Mouse (Mus musculus): ENCODE results near the gene Wnt4. TPM values are rescaled to one million over a fixed set of nuclear protein-coding genes. Genes with fewer than 3 reads are reported as not detected.

Wnt4 gene
- total and polyA plus RNA-seq, 3 experiments: 0.23 to 0.47 (median 0.25) TPM

DNA sequence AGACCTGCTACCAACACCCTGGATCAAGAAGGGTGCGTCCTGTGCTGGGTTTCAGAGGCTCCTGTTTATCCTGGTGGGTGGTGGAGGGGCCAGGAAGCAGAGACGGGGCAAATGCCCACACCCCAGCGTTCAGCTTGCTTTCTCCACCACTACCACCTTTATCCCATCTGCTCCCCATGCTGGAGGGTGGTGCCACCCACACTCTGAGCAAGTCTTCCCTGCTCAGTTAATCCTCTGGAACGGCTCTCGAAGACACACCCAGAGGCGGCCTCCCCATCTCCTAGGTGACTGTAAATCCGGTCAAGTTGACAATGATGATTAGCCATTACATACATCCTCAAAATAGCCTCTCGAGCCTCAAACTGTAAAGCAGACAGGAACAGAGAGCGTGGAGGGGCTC, 41.9 kb upstream of the Wnt4 start:
- H3K4me3 ChIP-seq: no peak overlapping the region
- intact Hi-C loops (cut with DNase I): no loop called here
- H3K27ac ChIP-seq: no peak overlapping the region
- H3K27me3 ChIP-seq (ENCODE audit: control insufficient read depth, insufficient read depth, low read length): no peaks in the 10 kb centered on the region
- H3K9ac ChIP-seq (ENCODE audit: low read depth, low read length): no peak overlapping the region
- no peaks in the 10 kb centered on the region for H3K79me2 ChIP-seq (replicated peaks; ENCODE audit: control insufficient read depth, insufficient read depth, low read length)
- TF ChIP-seq EP300 (IDR thresholded peaks at IDR 0.05; ENCODE audit: insufficient read depth, low read depth, low read length) (no peak), POLR2A (IDR thresholded peaks at IDR 0.05; ENCODE audit: insufficient read depth, low read depth, low read length) (no peak), CTCF (IDR thresholded peaks at IDR 0.05) (no peak)
- no peaks in the 10 kb centered on the region for H3K4me1 ChIP-seq (ENCODE audit: control insufficient read depth, insufficient read depth, low read length)
- WGBS: 61% methylated on average over 9 of the region's 9 CpGs
- DNase-seq: no peak
- no peaks in the 10 kb centered on the region for H3K36me3 ChIP-seq (ENCODE audit: control insufficient read depth, insufficient read depth, low read length)

DNA sequence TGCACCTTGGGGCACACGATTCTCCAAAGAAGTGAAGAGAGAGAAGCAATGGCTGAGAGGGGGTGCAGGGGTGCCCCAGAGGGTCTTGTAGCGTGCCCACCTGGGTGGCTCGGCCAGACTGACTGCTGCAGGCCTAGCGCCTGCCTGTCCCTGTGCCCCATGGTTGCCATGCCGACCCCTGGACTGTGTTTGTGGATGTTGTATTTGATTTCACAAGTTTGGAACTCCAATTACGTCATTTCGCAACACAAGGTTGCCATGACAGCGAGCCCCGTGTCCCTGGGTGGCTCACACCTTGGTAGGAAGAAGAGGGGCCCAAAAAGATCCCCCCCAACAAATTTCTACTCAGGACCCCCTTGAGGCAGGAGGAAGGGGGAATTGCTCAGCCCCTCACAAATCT, 32.4 kb upstream of the Wnt4 start:
- no peak for DNase-seq
- TF ChIP-seq POLR2A (IDR thresholded peaks at IDR 0.05; ENCODE audit: insufficient read depth, low read depth, low read length) (no peak), EP300 (IDR thresholded peaks at IDR 0.05; ENCODE audit: insufficient read depth, low read depth, low read length) (no peak), CTCF (IDR thresholded peaks at IDR 0.05) (no peak)
- H3K79me2 ChIP-seq (replicated peaks; ENCODE audit: control insufficient read depth, insufficient read depth, low read length): no peaks in the 10 kb centered on the region
- H3K36me3 ChIP-seq (ENCODE audit: control insufficient read depth, insufficient read depth, low read length): no peaks in the 10 kb centered on the region
- no peak overlapping the region for H3K4me3 ChIP-seq
- no peaks in the 10 kb centered on the region for H3K27me3 ChIP-seq (ENCODE audit: control insufficient read depth, insufficient read depth, low read length)
- intact Hi-C loops (cut with DNase I): no loop called here
- H3K4me1 ChIP-seq (ENCODE audit: control insufficient read depth, insufficient read depth, low read length): no peaks in the 10 kb centered on the region
- H3K27ac ChIP-seq: no peak overlapping the region
- WGBS: 77% methylated on average over 9 of the region's 9 CpGs
- no peak overlapping the region for H3K9ac ChIP-seq (ENCODE audit: low read depth, low read length)

DNA sequence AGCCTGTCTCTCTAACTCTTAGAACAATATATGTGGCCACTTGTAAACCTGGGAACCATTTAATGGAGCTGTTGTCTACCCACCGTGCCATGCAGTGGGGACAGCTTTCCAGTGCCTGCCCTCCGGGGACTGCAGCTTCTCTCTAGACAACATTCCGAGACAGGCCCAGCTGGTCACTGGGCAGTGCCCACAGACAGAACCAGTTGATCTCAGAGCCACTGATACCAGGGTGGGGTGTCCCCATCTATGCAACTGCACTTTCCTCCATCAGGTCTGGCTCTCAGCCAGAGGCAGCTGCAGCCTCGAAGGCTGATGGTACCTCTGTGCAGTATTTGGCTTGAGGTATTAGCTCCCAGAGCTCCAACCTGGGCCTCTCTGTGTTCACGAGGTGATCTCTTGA, 27.0 kb upstream of the Wnt4 start:
- Histone ChIP-seq H3K27ac (no peak overlapping the region), H3K9ac (ENCODE audit: low read depth, low read length) (no peak overlapping the region), H3K4me1 (ENCODE audit: control insufficient read depth, insufficient read depth, low read length) (no peaks in the 10 kb centered on the region), H3K4me3 (no peak overlapping the region), H3K79me2 (replicated peaks; ENCODE audit: control insufficient read depth, insufficient read depth, low read length) (no peaks in the 10 kb centered on the region), H3K27me3 (ENCODE audit: control insufficient read depth, insufficient read depth, low read length) (no peaks in the 10 kb centered on the region), H3K36me3 (ENCODE audit: control insufficient read depth, insufficient read depth, low read length) (no peaks in the 10 kb centered on the region)
- TF ChIP-seq POLR2A (IDR thresholded peaks at IDR 0.05; ENCODE audit: insufficient read depth, low read depth, low read length): no peak
- no peak for TF ChIP-seq EP300 (IDR thresholded peaks at IDR 0.05; ENCODE audit: insufficient read depth, low read depth, low read length)
- no peak for TF ChIP-seq CTCF (IDR thresholded peaks at IDR 0.05)
- intact Hi-C loops (cut with DNase I): no loop called here
- WGBS: 51% methylated on average over 5 of the region's 5 CpGs
- no peak for DNase-seq

DNA sequence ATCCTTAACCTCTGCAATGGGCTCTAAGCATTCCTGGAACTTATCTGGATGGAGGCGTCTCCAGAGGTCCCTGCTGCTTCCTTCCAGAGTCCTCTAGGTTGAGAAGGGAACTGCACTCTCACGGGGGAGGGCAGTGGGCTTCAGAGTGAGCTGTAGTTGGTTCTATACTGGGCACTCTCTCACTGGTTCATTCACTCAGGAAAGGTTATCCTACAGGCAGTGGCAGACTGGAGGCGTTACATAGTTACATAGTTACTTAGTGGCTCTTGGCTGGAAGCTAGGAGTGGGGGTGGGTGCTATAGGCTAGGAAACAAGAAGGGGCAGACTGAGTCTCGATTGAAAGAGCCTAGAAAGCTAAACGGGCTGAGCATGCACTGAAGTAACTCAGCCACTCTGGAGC, 26.4 kb upstream of the Wnt4 start:
- Histone ChIP-seq H3K4me1 (ENCODE audit: control insufficient read depth, insufficient read depth, low read length) (no peaks in the 10 kb centered on the region), H3K79me2 (replicated peaks; ENCODE audit: control insufficient read depth, insufficient read depth, low read length) (no peaks in the 10 kb centered on the region), H3K27ac (no peak overlapping the region), H3K9ac (ENCODE audit: low read depth, low read length) (no peak overlapping the region), H3K4me3 (no peak overlapping the region), H3K36me3 (ENCODE audit: control insufficient read depth, insufficient read depth, low read length) (no peaks in the 10 kb centered on the region), H3K27me3 (ENCODE audit: control insufficient read depth, insufficient read depth, low read length) (no peaks in the 10 kb centered on the region)
- DNase-seq: no peak
- intact Hi-C loops (cut with DNase I): no loop called here
- 27% methylated on average over 5 of the region's 5 CpGs for WGBS
- TF ChIP-seq POLR2A (IDR thresholded peaks at IDR 0.05; ENCODE audit: insufficient read depth, low read depth, low read length) (no peak), EP300 (IDR thresholded peaks at IDR 0.05; ENCODE audit: insufficient read depth, low read depth, low read length) (no peak), CTCF (IDR thresholded peaks at IDR 0.05) (no peak)

DNA sequence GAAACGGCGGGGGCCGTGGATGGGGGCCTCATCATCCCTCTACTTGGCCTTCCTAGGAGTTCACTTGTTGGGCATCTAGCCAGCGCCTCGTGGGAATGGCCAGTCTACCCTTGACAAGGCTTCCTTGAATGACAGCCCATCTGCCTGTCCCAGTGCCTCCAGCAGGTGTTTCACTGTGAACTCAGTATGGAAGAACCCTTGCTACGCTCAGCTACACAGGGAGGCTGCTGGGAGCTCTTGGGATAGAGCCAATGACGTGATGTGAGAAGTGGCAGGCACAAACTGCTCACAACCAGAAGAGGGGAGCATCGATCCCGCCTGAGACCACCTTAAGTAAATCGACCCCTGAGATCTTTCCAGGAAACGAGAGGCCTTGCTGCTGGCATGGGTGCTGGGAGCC, 23.7 kb upstream of the Wnt4 start:
- no peaks in the 10 kb centered on the region for H3K79me2 ChIP-seq (replicated peaks; ENCODE audit: control insufficient read depth, insufficient read depth, low read length)

DNA sequence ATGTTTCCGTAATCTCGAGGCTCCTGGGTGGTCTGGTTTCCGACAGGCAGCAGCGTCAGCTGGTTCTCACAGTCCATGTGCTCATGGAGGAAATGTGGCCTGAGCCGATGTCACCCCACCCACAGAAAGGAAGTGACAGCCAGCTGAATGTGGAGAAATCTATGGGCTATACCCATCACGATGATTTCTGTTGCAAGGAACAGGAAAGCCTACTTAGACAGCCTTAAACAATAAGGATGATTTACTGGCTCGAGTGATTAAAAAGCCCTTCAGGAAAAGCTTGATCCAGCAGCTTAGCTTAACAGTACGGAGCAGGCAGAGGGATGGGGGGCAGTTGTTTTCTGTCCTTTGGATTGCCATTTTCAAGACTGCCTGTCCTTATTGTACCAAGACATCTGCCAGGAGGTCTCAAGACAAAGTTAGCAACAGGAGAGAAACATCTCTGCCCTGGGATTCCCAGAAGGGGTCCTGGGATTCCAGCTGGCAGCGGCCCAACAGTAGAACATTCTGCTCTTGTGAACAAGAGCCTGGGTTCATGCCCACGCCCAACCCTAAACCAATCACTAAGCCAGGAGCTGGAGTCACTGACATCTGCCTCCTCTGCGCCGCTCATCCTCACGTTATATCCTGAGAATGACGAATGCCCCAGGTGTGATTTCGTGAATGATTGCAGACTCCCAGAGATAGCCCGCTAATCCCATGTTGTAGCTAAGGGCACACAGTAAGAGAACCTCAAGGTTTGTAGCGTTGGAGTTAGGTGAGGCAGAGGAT, 22.9 kb upstream of the Wnt4 start:
- WGBS: 60% methylated on average over 17 of the region's 17 CpGs
- Histone ChIP-seq H3K27ac (no peak overlapping the region), H3K9ac (ENCODE audit: low read depth, low read length) (no peak overlapping the region), H3K4me1 (ENCODE audit: control insufficient read depth, insufficient read depth, low read length) (no peaks in the 10 kb centered on the region), H3K4me3 (no peak overlapping the region), H3K36me3 (ENCODE audit: control insufficient read depth, insufficient read depth, low read length) (no peaks in the 10 kb centered on the region), H3K27me3 (ENCODE audit: control insufficient read depth, insufficient read depth, low read length) (no peaks in the 10 kb centered on the region), H3K79me2 (replicated peaks; ENCODE audit: control insufficient read depth, insufficient read depth, low read length) (no peaks in the 10 kb centered on the region)
- TF ChIP-seq CTCF (IDR thresholded peaks at IDR 0.05) (no peak), EP300 (IDR thresholded peaks at IDR 0.05; ENCODE audit: insufficient read depth, low read depth, low read length) (no peak), POLR2A (IDR thresholded peaks at IDR 0.05; ENCODE audit: insufficient read depth, low read depth, low read length) (no peak)
- no peak for DNase-seq
- intact Hi-C loops (cut with DNase I): no loop called here

More for the DNA sequence above, 23.7 kb upstream of the Wnt4 start:
- intact Hi-C loops (cut with DNase I): no loop called here
- 51% methylated on average over 11 of the region's 11 CpGs for WGBS
- H3K27me3 ChIP-seq (ENCODE audit: control insufficient read depth, insufficient read depth, low read length): no peaks in the 10 kb centered on the region
- no peaks in the 10 kb centered on the region for H3K4me1 ChIP-seq (ENCODE audit: control insufficient read depth, insufficient read depth, low read length)
- DNase-seq: no peak
- TF ChIP-seq POLR2A (IDR thresholded peaks at IDR 0.05; ENCODE audit: insufficient read depth, low read depth, low read length) (no peak), CTCF (IDR thresholded peaks at IDR 0.05) (no peak), EP300 (IDR thresholded peaks at IDR 0.05; ENCODE audit: insufficient read depth, low read depth, low read length) (no peak)
- no peak overlapping the region for H3K27ac ChIP-seq
- no peak overlapping the region for H3K9ac ChIP-seq (ENCODE audit: low read depth, low read length)
- no peak overlapping the region for H3K4me3 ChIP-seq
- no peaks in the 10 kb centered on the region for H3K36me3 ChIP-seq (ENCODE audit: control insufficient read depth, insufficient read depth, low read length)
